Mouse (Mus musculus) lung, postnatal 0 days (tissue): ENCODE results near the gene Cabp7. TPM values are rescaled to one million over a fixed set of nuclear protein-coding genes. Genes with fewer than 3 reads are reported as not detected.

Experiments used
- ATAC-seq: fragments of 200-750 bp; cut with Nextera tagmentation; 2 replicates; pipeline ENCODE4 v1.8.0; 2017; ENCODE audit warnings: moderate library complexity
- DNase-seq: peaks from one replicate; pipeline ENCODE4 v3.0.0-alpha.2; 2016; ENCODE audit warnings: low spot score
- H3K27ac ChIP-seq: fragments of 300-500 bp; sonication (generic); 2 replicates; pipeline ENCODE4 v1.5.1; 2014; ENCODE audit warnings: antibody characterized with exemption, mild to moderate bottlenecking, low read length, mixed read lengths
- H3K27me3 ChIP-seq: fragments of 300-500 bp; sonication (generic); replicated peaks from 2 replicates; pipeline ENCODE4 v1.6.1; 2014; ENCODE audit warnings: low read length, mixed read lengths; ENCODE audit not compliant: insufficient read depth
- H3K36me3 ChIP-seq: fragments of 300-500 bp; sonication (generic); 2 replicates; pipeline ENCODE4 v1.6.1; 2014; ENCODE audit warnings: low read length, mixed read lengths; ENCODE audit not compliant: insufficient read depth
- H3K4me1 ChIP-seq: fragments of 300-500 bp; sonication (generic); 2 replicates; pipeline ENCODE4 v1.6.1; 2014; ENCODE audit warnings: antibody characterized with exemption, low read depth, low read length, mixed read lengths; ENCODE audit not compliant: insufficient read depth
- H3K4me2 ChIP-seq: fragments of 300-500 bp; sonication (generic); replicated peaks from 2 replicates; pipeline ENCODE4 v1.6.1; 2014; ENCODE audit warnings: low read depth, mild to moderate bottlenecking, low read length, moderate library complexity, mixed read lengths
- H3K4me3 ChIP-seq: fragments of 300-500 bp; sonication (generic); 2 replicates; pipeline ENCODE4 v1.5.1; 2014; ENCODE audit warnings: low read depth, low read length
- H3K9ac ChIP-seq: fragments of 300-500 bp; sonication (generic); replicated peaks from 2 replicates; pipeline ENCODE4 v1.6.1; 2014; ENCODE audit warnings: low read depth, mild to moderate bottlenecking
- H3K9me3 ChIP-seq: fragments of 300-500 bp; sonication (generic); 2 replicates; pipeline ENCODE4 v1.6.1; 2016; ENCODE audit warnings: low read length, mixed read lengths
- CTCF ChIP-seq: IDR thresholded peaks from 2 replicates; pipeline ENCODE4 v1.5.1; 2016; ENCODE audit warnings: antibody characterized with exemption, mild to moderate bottlenecking
- EP300 ChIP-seq: IDR thresholded peaks from 2 replicates; pipeline ENCODE4 v1.6.1; 2016; ENCODE audit warnings: antibody characterized with exemption, mild to moderate bottlenecking, control low read depth
- WGBS: fragments of 180-500 bp; shearing (Covaris S2); extraction: QIAGEN DNeasy Blood & Tissue Kit; methylation state at CpG from one replicate; pipeline ENCODE4 v1.1.7; 2014; 5-methylcytosine and 5-hydroxymethylcytosine counted together
- polyA plus RNA-seq: library from polyadenylated mRNA; unstranded; fragments of >200 nt; fragmentation: Nextera tagmentation; extraction: Ambion mirVana; gene quantifications from 2 replicates; pipeline ENCODE4 v1.2.1, GENCODE M21; 2015

Gene Cabp7
- polyA plus RNA-seq, 1 experiment from 2014 or later: 0.14 TPM

DNA sequence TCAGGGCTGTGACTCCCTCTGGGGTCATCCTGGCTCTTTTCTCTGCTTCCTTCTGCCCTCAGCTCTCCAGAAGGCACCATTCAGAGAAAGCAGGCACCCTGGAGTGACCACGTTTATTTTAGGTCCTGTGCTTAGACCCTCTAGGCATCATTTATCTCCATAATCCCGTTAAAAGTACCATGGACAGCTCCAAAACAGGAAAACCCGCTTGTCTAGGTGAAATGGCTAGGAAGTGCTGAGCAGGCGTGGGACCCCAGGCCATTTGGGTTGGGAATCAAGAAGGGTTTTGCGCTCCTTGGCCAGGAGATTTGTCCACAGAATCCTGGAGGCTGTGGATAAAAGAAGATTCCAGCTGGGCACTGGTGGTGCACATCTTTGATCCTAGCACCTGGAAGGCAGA lies 17.1 kb upstream of the Cabp7 start:
- H3K4me2 ChIP-seq: no peak overlapping the region
- no peaks in the 10 kb centered on the region; the same call in 1 of the 2 replicates for H3K36me3 ChIP-seq
- no peaks in the 10 kb centered on the region for H3K4me1 ChIP-seq
- no peaks in the 10 kb centered on the region for H3K9me3 ChIP-seq
- WGBS: 13% methylated on average over 5 of the region's 5 CpGs
- H3K27me3 ChIP-seq: no peaks in the 10 kb centered on the region
- no peak overlapping the region for H3K27ac ChIP-seq
- no peak overlapping the region for H3K4me3 ChIP-seq
- TF ChIP-seq CTCF: no peak
- ATAC-seq: no peak
- H3K9ac ChIP-seq: no peak overlapping the region
- DNase-seq: no peak

DNA sequence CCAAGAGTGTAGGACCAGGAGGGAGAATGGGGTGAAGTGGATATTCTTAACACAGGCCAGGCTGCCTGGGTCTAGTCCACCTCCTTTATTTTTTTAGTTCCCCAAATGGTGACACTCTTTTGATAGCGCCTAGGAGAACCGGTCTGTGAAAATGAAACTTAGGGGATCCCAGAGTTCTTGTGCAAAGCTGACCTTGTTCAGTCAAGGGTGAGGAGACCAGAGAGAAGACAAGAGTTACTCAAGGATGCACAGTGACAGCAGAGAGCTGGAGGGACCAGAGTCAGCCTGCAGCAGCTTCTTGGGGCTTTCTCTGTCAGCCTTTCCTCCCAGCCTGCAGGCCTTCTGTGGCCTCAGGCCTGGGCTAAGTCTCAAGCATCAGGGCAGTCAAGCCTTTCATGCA lies 15.9 kb upstream of the Cabp7 start:
- H3K9me3 ChIP-seq: no peaks in the 10 kb centered on the region
- no peaks in the 10 kb centered on the region for H3K27me3 ChIP-seq
- H3K36me3 ChIP-seq: no peaks in the 10 kb centered on the region; the same call in 1 of the 2 replicates
- no peak for TF ChIP-seq EP300
- TF ChIP-seq CTCF: no peak
- H3K4me2 ChIP-seq: no peak overlapping the region
- H3K4me1 ChIP-seq: no peaks in the 10 kb centered on the region
- H3K4me3 ChIP-seq: no peak overlapping the region
- DNase-seq (no peak), ATAC-seq (no peak)
- WGBS: 20% methylated on average over 2 of the region's 2 CpGs
- no peak overlapping the region for H3K27ac ChIP-seq
- no peak overlapping the region for H3K9ac ChIP-seq

DNA sequence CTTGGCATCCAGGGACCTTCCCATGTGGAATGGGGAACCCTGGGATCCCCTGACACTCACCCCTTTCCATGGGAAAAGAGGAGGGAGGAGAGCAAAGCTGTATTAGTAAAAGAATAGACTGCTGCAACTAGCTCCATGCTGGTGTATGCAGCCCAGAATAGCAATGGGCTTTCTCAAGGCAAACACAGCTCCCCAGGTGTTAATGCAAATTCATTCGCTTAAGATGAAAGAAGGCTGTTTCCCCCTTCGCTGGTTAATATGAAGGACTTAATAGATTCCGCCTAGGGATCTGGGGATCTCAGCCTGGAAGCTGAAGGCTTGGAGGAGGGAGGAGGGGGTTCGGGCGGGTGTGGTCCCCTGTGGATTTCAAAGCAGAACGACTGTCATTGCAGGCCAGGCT lies 15.4 kb upstream of the Cabp7 start:
- H3K27me3 ChIP-seq: no peaks in the 10 kb centered on the region
- no peak overlapping the region for H3K9ac ChIP-seq
- H3K4me3 ChIP-seq: no peak overlapping the region
- no peaks in the 10 kb centered on the region for H3K4me1 ChIP-seq
- no peaks in the 10 kb centered on the region for H3K36me3 ChIP-seq
- no peak overlapping the region for H3K27ac ChIP-seq
- no peaks in the 10 kb centered on the region for H3K9me3 ChIP-seq
- TF ChIP-seq EP300 (no peak), CTCF (no peak)
- DNase-seq (no peak), ATAC-seq (no peak)
- 25% methylated on average over 6 of the region's 6 CpGs for WGBS
- no peak overlapping the region for H3K4me2 ChIP-seq

DNA sequence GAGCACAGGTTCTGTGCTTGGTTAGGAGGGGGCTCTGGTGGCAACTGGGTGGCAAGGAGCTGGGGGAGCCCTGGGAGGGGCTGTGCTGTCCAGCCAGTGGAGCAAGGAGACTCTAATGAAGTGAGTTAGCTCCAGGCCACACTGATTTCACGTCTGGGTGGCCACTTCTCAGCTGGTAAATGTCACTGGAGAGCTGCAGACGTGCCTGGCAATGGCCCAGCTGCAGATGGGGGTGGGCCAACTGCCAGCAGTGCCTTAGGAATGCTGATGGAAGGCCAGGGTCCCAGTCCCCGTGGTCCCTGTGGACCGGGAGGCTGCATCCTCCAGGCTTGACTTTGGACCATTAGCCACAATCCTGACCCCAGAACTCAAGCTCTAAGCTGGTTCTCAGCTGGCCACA lies 13.9 kb upstream of the Cabp7 start:
- WGBS: 25% methylated on average over 4 of the region's 4 CpGs
- ATAC-seq: no peak; the same call in 1 of the 2 replicates

DNA sequence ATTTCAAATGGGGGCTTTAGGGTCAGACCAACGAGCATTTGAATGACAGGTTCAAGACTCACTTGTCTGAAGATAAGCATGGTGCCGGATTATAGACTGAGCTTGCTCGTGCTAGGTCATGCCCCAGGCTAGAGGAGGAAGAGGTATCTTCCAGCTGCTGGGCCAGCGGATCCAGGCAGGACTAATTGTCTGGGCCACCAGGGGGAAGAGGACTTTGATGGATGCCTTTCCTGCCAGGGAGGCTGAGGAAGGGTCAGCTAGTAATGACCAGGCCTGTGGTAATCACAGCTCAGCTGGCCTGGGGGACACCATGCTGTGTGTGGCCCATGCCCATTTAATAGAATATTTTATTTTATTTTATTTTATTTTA lies 11.2 kb upstream of the Cabp7 start:
- no peak overlapping the region for H3K27ac ChIP-seq
- no peaks in the 10 kb centered on the region for H3K27me3 ChIP-seq
- no peak overlapping the region for H3K9ac ChIP-seq
- H3K36me3 ChIP-seq: no peaks in the 10 kb centered on the region
- no peak overlapping the region for H3K4me3 ChIP-seq
- DNase-seq (no peak), ATAC-seq (no peak)
- WGBS: 16% methylated on average over 4 of the region's 4 CpGs
- TF ChIP-seq EP300 (no peak), CTCF (no peak)
- no peak overlapping the region for H3K4me2 ChIP-seq
- no peaks in the 10 kb centered on the region for H3K9me3 ChIP-seq
- no peaks in the 10 kb centered on the region for H3K4me1 ChIP-seq

More for the DNA sequence above, 13.9 kb upstream of the Cabp7 start:
- Histone ChIP-seq H3K4me1 (no peaks in the 10 kb centered on the region), H3K9ac (no peak overlapping the region), H3K9me3 (no peaks in the 10 kb centered on the region), H3K4me3 (no peak overlapping the region), H3K27me3 (no peaks in the 10 kb centered on the region), H3K27ac (no peak overlapping the region), H3K4me2 (no peak overlapping the region), H3K36me3 (no peaks in the 10 kb centered on the region)
- TF ChIP-seq EP300: no peak
- TF ChIP-seq CTCF: no peak
- no peak for DNase-seq

DNA sequence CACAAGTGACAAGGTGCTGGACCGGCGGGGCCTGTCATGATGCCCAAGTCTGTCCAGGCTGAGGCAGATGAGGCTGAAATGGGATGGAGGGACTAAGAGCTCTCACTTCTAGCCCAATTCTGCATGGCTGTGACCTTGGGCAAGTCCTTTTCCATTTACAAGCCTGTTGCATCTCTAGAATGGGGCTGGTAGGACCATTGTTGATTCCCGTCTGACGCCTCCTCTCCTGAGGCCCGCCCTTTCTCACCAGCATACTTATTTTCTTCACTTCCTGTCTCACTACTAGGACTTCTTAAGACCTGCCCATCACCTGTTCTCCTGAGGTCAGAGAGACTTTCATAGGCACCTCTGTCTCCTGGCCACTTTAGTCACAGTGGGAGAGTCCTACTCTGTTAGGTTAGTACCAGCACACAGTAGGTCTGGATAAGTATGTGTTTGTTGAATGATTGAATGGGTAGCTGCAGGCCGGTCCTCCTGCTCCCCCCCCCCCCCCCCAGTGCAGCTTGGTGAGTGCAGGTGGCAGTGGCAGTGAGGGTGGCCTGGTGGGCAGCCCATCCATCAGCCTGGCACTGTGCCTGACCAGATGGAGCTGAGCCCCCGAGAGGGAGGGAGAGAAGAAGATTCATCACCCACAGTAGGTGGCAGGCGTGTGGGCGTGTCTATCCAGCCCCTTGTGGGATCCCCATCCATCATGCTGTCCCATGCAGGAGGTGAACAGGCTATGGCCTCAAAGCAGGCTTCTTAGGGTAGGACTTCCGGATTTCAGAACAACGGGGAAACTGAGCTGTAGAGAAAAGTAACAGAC lies 10.6 kb upstream of the Cabp7 start:
- no peak overlapping the region for H3K27ac ChIP-seq
- DNase-seq: no peak
- H3K4me3 ChIP-seq: no peak overlapping the region
- H3K27me3 ChIP-seq: no peaks in the 10 kb centered on the region
- H3K9ac ChIP-seq: no peak overlapping the region
- WGBS: 39% methylated on average over 11 of the region's 11 CpGs
- H3K4me2 ChIP-seq: no peak overlapping the region
- no peaks in the 10 kb centered on the region for H3K4me1 ChIP-seq
- no peaks in the 10 kb centered on the region for H3K36me3 ChIP-seq
- no peak for TF ChIP-seq CTCF
- no peak for TF ChIP-seq EP300
- ATAC-seq: no peak
- no peaks in the 10 kb centered on the region for H3K9me3 ChIP-seq

DNA sequence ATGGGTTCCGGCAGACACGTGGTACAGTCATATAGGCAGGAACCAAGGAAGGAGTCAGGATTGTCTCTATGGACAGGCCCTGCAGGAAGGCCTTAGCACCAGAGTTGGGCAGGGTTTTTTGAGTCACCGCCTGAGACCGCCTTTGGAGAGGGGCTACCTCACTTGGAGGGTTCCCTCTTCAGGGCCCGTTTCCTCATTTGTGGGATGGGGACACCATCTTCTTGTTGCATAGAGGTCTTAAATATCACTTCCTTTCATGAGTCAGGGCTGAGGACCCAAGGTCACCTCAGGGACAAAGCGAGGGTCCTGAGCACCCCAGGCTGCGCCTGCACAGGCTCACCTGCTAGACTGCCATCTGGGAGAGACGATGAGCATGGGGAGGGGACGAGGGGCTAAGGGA lies 9.9 kb upstream of the Cabp7 start:
- Histone ChIP-seq H3K9me3 (no peaks in the 10 kb centered on the region), H3K4me3 (no peak overlapping the region), H3K4me1 (no peaks in the 10 kb centered on the region), H3K4me2 (no peak overlapping the region), H3K36me3 (no peaks in the 10 kb centered on the region), H3K27me3 (no peaks in the 10 kb centered on the region), H3K9ac (no peak overlapping the region), H3K27ac (no peak overlapping the region)
- WGBS: 71% methylated on average over 9 of the region's 9 CpGs
- no peak for DNase-seq
- ATAC-seq: no peak
- TF ChIP-seq CTCF: no peak
- no peak for TF ChIP-seq EP300
